Mouse (Mus musculus): ENCODE results near the gene Dnajc15.

GRCm38 (mm10) chr14:77811466-77811865, 63.5 kb downstream of the Dnajc15 start:
- TF ChIP-seq CTCF (IDR thresholded peaks at IDR 0.05; ENCODE audit: low read depth, low read length) (no peak), GATA2 (IDR thresholded peaks at IDR 0.05; ENCODE audit: borderline replicate concordance, low read depth, low read length) (no peak), POLR2AphosphoS5 (IDR thresholded peaks at IDR 0.05; ENCODE audit: insufficient replicate concordance, low read depth, low read length) (no peak), TAL1 (conservative IDR thresholded peaks at IDR 0.05; ENCODE audit: low read depth, low read length) (no peak)

All from G1E (cell line).